Mouse (Mus musculus): ENCODE results near the gene Zfp280d. TPM values are rescaled to one million over a fixed set of nuclear protein-coding genes. Genes with fewer than 3 reads are reported as not detected.

Gene Zfp280d
- polyA plus RNA-seq (2016; fragmentation: Nextera tagmentation; extraction: Ambion mirVana), result 61.9 and 62.3 TPM in 2 replicates

DNA sequence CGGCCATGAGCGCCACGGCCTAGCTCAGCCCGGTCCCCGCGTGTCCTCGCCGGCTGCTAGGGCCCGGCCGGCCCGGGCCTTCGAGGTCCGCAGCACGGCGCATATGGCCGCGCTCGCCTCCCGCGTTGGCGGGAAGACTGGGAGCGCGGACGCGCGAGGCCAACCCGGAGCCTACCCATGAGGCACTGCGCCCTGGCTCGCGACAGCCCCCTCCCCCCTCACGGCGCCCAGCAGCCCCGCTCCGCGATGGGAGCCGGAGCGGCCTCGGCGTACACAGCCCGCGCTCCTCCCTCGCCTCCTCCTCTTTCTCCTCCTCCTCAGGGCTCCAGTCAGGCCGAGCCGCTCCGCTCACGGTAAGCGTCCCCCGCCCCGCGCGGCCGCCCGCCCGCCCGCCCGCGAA is at the start of gene Zfp280d:
Zfp280d (plus strand) TSS at position 184 of the 400 bp plus-strand sequence.
- peak within 1 kb of the TSS; percentile 64 for H3K4me2 ChIP-seq
- H3K36me3 ChIP-seq (replicated peaks), result no peaks in the 10 kb centered on the region
- H3K4me1 ChIP-seq, result peaks cover 10% of the 10 kb centered on the region
- 0 out of 2 replicates have a peak, but pooled peaks cover 3% of the 10 kb centered on the region for H3K27me3 ChIP-seq
- H3K4me3 ChIP-seq (replicated peaks), result peak within 1 kb of the TSS; percentile 60
- ATAC-seq (ENCODE audit: low FRiP score), result peak; percentile 99
- H3K9ac ChIP-seq, result peak within 1 kb of the TSS; percentile 88
- H3K27ac ChIP-seq, result peak within 1 kb of the TSS; percentile 99
- H3K9me3 ChIP-seq, result peaks cover 14% of the 10 kb centered on the region; the same call in 1 of the 2 replicates
- 3% methylated on average over 40 of the region's 57 CpGs for WGBS

DNA sequence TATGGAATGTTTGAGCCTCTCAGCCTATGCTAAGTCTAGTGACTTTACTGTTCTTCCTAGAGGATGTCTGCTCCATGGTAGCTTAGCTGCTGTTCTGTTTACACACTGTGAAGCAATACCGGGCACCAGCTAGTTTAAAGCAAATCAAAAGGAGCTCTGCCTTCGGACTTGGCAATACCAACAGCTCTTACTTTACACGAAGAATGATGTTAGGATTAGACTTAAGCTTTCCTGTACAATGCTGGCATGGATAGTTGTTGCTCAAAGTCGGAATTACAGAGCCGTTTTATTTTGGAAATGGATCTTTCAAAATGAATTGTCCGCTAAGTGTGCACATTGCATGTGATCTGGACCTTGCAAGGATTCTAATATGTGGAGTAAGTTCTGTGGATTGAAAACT is 48.1 kb upstream of the Zfp280d start:
- Histone ChIP-seq H3K4me2 (no peak overlapping the region), H3K4me1 (no peaks in the 10 kb centered on the region), H3K9me3 (no peaks in the 10 kb centered on the region), H3K4me3 (replicated peaks) (no peak overlapping the region), H3K9ac (no peak overlapping the region), H3K27ac (no peak overlapping the region), H3K36me3 (replicated peaks) (no peaks in the 10 kb centered on the region), H3K27me3 (no peaks in the 10 kb centered on the region)
- no peak for ATAC-seq (ENCODE audit: low FRiP score)
- WGBS, result 90% methylated on average over 6 of the region's 6 CpGs

DNA sequence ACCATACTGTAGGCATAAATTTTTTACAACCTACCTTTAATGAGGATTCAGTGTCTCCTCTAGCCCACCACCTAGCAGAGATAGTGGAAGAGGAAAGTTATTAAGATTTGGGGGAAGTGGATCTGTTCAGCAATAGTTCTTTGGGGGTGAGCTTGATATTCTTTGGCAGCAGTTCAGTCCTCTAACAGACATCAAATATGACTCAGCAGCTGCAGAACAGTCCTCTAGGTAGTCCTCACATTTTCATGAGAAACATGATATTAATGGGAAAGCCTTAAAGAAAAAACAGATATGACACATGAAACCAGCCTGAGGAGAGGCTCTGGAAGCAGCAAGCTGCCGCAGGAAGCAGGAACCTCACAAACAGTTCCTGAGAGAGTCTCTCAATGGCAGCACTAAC is 22.0 kb upstream of the Zfp280d start:
- Histone ChIP-seq H3K4me3 (replicated peaks) (no peak overlapping the region), H3K36me3 (replicated peaks) (no peaks in the 10 kb centered on the region), H3K4me2 (no peak overlapping the region), H3K4me1 (no peaks in the 10 kb centered on the region), H3K27me3 (no peaks in the 10 kb centered on the region), H3K9ac (no peak overlapping the region), H3K27ac (no peak overlapping the region), H3K9me3 (peaks cover 1% of the 10 kb centered on the region; the same call in 1 of the 2 replicates)
- 86% methylated on average over 1 of the region's 1 CpGs for WGBS
- ATAC-seq (ENCODE audit: low FRiP score), result no peak

DNA sequence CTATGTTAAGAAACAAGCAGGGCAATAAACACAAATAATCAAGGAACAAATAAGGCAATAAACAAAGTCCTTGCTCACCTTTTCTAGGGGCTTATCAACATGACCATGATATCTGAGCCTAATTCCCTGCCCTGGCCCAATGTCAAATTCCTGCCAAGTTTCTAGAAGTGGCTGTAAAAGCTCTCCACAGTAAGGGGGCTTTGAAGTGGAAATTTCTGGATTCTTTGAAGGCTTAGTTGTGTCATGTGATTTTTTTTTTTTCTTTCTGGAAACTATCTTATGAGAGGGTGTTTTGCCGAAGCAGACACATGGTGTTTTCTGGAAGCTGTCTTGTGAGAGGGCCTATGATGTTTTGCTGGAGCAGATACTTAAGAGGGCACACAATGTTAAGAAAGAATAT is 19.4 kb upstream of the Zfp280d start:
- Histone ChIP-seq H3K4me1 (no peaks in the 10 kb centered on the region), H3K36me3 (replicated peaks) (no peaks in the 10 kb centered on the region), H3K9ac (no peak overlapping the region), H3K27ac (no peak overlapping the region), H3K27me3 (no peaks in the 10 kb centered on the region), H3K9me3 (no peaks in the 10 kb centered on the region), H3K4me3 (replicated peaks) (no peak overlapping the region), H3K4me2 (no peak overlapping the region)
- no peak for ATAC-seq (ENCODE audit: low FRiP score)
- 48% methylated on average over 1 of the region's 1 CpGs for WGBS

DNA sequence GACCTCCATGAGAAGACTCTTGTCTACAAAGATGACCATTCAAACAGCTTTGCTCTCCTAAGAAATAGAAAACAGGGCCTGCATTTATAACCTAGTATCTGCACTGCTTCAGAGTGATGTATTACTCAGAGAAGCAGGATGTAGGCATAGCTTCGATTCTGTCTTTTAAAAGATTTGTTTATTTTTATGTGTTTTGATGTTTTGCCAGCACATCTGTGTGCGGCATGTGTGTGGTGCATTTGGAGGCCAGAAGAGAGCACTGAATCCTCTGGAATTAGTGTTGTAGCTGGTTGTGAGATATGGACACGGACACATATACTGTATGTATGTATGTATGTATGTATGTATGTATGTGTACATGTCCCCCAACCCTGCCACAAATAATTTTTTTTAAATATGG is 18.0 kb upstream of the Zfp280d start:
- H3K4me1 ChIP-seq, result no peaks in the 10 kb centered on the region
- no peaks in the 10 kb centered on the region for H3K9me3 ChIP-seq
- H3K27me3 ChIP-seq, result no peaks in the 10 kb centered on the region
- H3K4me3 ChIP-seq (replicated peaks), result no peak overlapping the region
- no peak for ATAC-seq (ENCODE audit: low FRiP score)
- H3K4me2 ChIP-seq, result no peak overlapping the region
- no peak overlapping the region for H3K27ac ChIP-seq
- no peak overlapping the region for H3K9ac ChIP-seq
- WGBS, result 89% methylated on average over 3 of the region's 3 CpGs
- no peaks in the 10 kb centered on the region for H3K36me3 ChIP-seq (replicated peaks)

DNA sequence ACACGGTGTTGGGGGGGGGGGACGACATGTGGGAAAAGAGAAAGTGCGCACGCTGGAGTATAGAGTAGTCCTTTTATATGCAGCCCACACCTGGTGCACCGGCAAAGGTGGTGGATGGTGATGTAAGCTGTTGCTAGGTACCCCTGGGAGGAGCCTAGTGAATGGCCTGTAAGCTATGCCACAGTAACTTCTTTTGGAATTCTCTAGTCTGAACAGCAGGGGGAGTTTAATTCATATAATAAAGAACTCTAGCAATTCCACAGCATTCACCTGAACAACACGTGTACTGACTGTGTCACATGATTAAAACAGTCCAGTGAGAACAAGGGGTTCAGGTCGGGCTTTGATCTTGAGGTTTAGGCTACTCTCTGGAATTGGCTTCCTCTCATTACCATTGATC is 14.3 kb upstream of the Zfp280d start:
- WGBS, result 27% methylated on average over 5 of the region's 7 CpGs
- Histone ChIP-seq H3K4me1 (no peaks in the 10 kb centered on the region), H3K9me3 (no peaks in the 10 kb centered on the region), H3K36me3 (replicated peaks) (no peaks in the 10 kb centered on the region), H3K9ac (no peak overlapping the region), H3K4me2 (no peak overlapping the region), H3K27ac (no peak overlapping the region), H3K4me3 (replicated peaks) (no peak overlapping the region), H3K27me3 (no peaks in the 10 kb centered on the region)
- no peak for ATAC-seq (ENCODE audit: low FRiP score)

DNA sequence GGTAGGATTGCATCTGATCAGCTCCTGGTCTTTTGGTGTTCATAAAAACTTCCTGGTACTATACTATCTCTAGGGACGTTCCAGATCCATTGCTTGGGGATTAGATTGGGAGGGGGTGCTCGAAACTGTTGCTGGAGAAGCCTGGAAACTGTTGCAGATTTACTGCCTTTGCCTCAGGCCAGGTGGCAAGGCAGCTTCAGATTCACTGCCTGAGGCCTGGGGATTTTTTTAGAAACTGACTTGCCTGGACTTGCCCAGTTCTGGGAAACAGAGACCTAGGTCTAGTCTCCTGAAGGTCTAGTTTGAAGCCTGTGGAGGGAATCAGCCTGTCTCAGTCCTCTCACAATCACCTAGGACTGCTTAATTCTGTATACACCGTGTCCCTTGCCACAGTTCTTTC is 9.8 kb upstream of the Zfp280d start:
- no peak overlapping the region for H3K9ac ChIP-seq
- no peaks in the 10 kb centered on the region for H3K9me3 ChIP-seq
- H3K36me3 ChIP-seq (replicated peaks), result no peaks in the 10 kb centered on the region
- no peaks in the 10 kb centered on the region for H3K27me3 ChIP-seq
- no peaks in the 10 kb centered on the region for H3K4me1 ChIP-seq
- WGBS, result 78% methylated on average over 3 of the region's 3 CpGs
- no peak overlapping the region for H3K4me3 ChIP-seq (replicated peaks)
- H3K27ac ChIP-seq, result no peak overlapping the region
- ATAC-seq (ENCODE audit: low FRiP score), result no peak
- no peak overlapping the region for H3K4me2 ChIP-seq

DNA sequence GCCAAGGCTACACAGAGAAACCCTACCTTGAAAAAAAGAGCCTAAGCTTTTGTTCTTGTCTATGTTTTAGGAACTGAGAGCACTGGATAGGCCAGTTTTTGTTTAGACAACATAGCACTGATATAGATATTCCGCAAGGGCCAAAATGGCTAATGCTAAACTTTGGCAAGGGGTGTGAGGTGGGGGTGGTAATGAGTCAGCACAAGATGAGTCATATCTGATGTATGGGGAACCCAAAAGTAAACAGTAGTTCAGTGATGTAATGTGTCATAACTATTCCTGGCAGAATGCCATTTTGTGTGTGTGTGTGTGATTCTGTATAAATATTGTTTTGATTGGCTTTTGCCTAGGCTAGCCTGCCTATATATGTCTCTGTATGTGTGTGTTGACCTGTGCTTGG is 4.5 kb upstream of the Zfp280d start:
- Histone ChIP-seq H3K27me3 (0 out of 2 replicates have a peak, but pooled peaks cover 3% of the 10 kb centered on the region), H3K36me3 (replicated peaks) (no peaks in the 10 kb centered on the region), H3K4me2 (no peak overlapping the region), H3K4me3 (replicated peaks) (no peak overlapping the region), H3K27ac (no peak overlapping the region), H3K4me1 (no peaks in the 10 kb centered on the region), H3K9me3 (peaks cover 14% of the 10 kb centered on the region; the same call in 1 of the 2 replicates), H3K9ac (no peak overlapping the region)
- 92% methylated on average over 1 of the region's 1 CpGs for WGBS
- no peak for ATAC-seq (ENCODE audit: low FRiP score)

DNA sequence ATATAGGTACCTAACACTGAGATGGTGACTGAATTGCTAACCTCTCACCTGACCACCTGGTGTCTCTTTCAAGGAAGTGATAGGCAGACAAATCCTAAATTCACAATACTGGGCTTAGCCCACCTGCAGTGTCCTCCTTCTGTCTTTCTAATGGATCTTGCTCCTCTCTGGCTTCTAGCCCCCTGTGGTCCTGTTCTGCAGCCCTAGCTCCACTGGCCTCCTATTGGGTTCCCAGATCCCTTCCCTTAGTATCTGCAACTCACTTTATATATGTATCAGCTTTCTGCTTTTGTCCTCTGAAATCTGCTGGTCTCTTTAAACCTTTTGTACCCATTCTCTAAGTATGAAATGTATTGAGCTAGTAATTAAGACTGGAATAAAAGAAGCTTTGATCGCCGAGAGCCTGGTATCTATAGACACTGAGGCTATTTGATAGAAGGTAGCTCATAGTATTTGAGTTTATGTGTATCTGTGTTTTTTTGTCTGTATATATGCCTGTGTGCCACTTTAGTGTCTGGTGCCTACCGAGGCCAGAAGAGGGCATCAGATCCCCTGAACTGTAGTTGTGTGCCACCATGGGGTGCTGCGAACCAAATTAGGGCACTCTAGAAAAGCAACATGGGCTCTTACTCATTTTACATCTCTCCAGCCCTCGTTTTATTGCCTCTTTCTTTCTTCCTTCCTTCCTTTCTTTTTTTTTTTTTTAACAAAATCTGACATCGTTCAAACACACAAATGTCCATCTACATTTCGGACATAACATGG is 832 bp upstream of the Zfp280d start:
- Histone ChIP-seq H3K36me3 (replicated peaks) (no peaks in the 10 kb centered on the region), H3K4me2 (no peak overlapping the region), H3K9me3 (peaks cover 14% of the 10 kb centered on the region; the same call in 1 of the 2 replicates), H3K9ac (no peak overlapping the region), H3K27me3 (0 out of 2 replicates have a peak, but pooled peaks cover 3% of the 10 kb centered on the region), H3K27ac (no peak overlapping the region), H3K4me1 (peaks cover 10% of the 10 kb centered on the region), H3K4me3 (replicated peaks) (no peak overlapping the region)
- 83% methylated on average over 7 of the region's 7 CpGs for WGBS
- no peak for ATAC-seq (ENCODE audit: low FRiP score)

DNA sequence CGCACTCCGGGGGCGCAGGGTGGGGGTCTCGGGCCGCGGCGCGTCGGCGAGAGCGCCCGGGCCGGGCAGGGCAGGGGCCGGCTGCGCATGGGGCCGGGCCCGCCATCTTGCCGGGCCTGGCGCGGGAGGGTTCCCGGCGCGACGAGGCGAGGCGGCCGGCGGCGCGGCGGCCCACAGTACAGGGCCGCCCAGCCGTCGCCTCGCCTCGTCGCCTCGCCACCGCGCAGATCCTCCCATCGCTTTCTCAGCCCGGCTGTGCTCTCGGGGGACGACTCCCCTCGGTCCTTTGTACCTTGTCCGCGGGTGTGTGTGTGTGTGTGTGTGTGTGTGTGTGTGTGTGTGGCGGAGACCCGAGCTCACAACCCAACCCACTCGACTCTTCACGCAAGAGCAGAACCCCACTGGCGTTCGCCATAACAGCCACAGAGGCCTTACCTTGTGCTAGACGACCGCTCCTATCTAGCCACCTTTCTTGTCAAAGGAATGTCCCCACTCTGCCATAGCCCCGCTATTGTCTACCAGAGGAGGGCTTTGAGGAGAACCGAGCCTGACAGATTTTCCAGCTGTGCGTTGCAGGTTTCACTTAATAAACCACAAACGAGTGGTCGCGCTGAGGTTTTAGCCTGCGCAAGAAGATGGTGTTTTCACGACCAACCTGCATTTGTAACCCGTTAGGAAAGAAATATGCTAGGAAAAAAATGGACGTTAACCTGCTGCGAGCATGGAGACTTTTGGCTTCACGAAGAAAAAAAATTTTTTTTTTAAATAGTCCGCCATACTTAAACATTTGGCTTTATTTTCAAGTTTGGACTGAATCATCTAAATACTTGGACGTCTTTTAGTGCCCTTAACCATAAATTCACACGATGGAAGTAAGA is 680 bp downstream of the Zfp280d start:
- Histone ChIP-seq H3K27me3 (0 out of 2 replicates have a peak, but pooled peaks cover 3% of the 10 kb centered on the region), H3K4me3 (replicated peaks) (peak overlapping the region; percentile 60), H3K27ac (peak overlapping the region; percentile 99), H3K9ac (peak overlapping the region; percentile 88), H3K36me3 (replicated peaks) (no peaks in the 10 kb centered on the region), H3K9me3 (peaks cover 14% of the 10 kb centered on the region; the same call in 1 of the 2 replicates), H3K4me1 (peaks cover 10% of the 10 kb centered on the region), H3K4me2 (peak overlapping the region; percentile 64)
- 2% methylated on average over 48 of the region's 70 CpGs for WGBS
- peak; percentile 84 for ATAC-seq (ENCODE audit: low FRiP score)

DNA sequence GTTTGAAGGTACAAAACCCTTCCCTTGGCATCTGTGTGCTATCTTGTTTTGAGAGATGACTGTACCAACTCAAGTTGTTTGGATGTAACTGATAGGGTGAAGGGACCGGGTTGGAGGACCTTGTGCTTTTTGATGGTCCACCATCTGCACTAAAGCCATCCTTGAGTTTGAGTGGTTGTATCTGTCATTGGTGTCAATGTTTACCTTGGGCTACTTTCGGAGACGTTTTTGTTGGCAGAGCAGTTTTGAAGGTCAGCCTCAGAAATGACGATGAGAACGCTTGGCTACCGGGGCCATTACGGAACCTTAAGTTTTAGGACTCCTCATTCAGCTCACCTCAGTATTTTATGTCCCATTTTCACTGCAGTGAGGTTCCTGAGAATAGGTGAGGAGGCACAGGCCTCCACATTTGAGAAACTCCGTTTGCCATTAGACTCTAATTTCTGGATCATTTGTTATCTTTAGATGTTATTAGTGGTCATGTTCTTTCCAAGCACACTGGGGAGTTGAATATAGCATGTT is 1.4 kb downstream of the Zfp280d start:
- H3K4me2 ChIP-seq, result peak overlapping the region; percentile 64
- peak overlapping the region; percentile 60 for H3K4me3 ChIP-seq (replicated peaks)
- H3K27ac ChIP-seq, result peak overlapping the region; percentile 99
- H3K9ac ChIP-seq, result peak overlapping the region; percentile 88
- no peak for ATAC-seq (ENCODE audit: low FRiP score)
- no peaks in the 10 kb centered on the region for H3K36me3 ChIP-seq (replicated peaks)
- H3K9me3 ChIP-seq, result peaks cover 14% of the 10 kb centered on the region; the same call in 1 of the 2 replicates
- 54% methylated on average over 8 of the region's 8 CpGs for WGBS
- peaks cover 10% of the 10 kb centered on the region for H3K4me1 ChIP-seq
- H3K27me3 ChIP-seq, result 0 out of 2 replicates have a peak, but pooled peaks cover 3% of the 10 kb centered on the region

DNA sequence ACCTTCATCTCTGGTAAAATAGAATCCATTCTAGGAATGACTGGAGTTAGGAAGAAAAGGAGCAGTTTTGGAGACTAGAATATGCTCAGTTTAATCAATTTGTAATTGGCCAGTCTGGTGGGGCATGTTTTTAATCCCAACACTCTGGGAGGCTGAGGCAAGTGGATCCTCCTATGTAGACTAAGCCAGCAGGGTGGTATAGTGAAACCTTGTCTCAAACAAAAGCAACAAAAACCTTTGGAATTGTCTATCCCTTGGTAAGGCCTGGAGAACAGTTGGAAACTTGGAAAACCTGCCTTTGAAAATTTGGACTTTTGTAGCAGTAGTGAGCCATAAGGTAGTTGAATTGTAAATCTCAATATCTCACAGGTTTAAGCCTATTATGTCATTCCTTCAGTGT is 2.3 kb downstream of the Zfp280d start:
- H3K27me3 ChIP-seq, result 0 out of 2 replicates have a peak, but pooled peaks cover 3% of the 10 kb centered on the region
- ATAC-seq (ENCODE audit: low FRiP score), result no peak
- peaks cover 14% of the 10 kb centered on the region; the same call in 1 of the 2 replicates for H3K9me3 ChIP-seq
- no peak overlapping the region for H3K9ac ChIP-seq
- no peak overlapping the region for H3K4me3 ChIP-seq (replicated peaks)
- no peak overlapping the region for H3K27ac ChIP-seq
- H3K36me3 ChIP-seq (replicated peaks), result no peaks in the 10 kb centered on the region
- peak overlapping the region; percentile 10; the same call in 1 of the 2 replicates for H3K4me2 ChIP-seq
- peaks cover 10% of the 10 kb centered on the region for H3K4me1 ChIP-seq

Measured in forebrain, embryonic 12.5 days (tissue).